In the genomic region with DNA sequence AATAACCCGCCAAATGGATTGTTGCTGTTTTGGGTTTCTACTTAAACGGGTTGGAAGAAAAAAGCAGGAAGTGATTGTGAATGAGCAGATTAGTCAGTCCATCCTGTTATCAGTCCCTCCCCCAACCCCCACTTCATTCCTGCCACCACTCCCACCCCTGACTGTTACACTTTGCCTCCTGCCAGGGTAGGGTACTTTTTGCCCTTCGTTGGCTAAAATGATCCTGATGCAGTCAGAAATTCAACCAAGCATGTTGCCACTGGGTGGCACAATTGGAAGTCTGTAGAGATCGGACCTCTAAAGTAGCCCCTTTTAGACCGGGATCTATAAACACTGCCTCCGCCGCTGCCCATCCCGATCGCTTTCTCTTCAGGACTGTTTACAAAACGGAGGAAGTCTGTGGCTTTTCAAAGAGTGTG, we compare ENCODE assay signal across 8 mouse cellular contexts.
DNase-seq lines count a peak whose midpoint lies in the region; ATAC-seq and TF ChIP-seq lines count a peak whose summit lies in the region.

No protein-coding gene starts in this region.

- H3K4me2 ChIP-seq in lung, embryonic 14.5 days, result peak overlapping the region; percentile 54
- H3K4me2 ChIP-seq in embryonic facial prominence, embryonic 11.5 days (ENCODE audit: low read depth, low read length), result peak overlapping the region; percentile 16; the same call in 1 of the 2 replicates
- peak overlapping the region; percentile 41 for H3K4me2 ChIP-seq in hindbrain, embryonic 12.5 days (replicated peaks)
- H3K4me2 ChIP-seq in midbrain, embryonic 11.5 days, result peak overlapping the region; percentile 26; the same call in 1 of the 2 replicates

- TF ChIP-seq CTCF in lung, embryonic 14.5 days (IDR thresholded peaks at IDR 0.05; ENCODE audit: low read depth), result peak; percentile 75
- TF ChIP-seq CTCF in lung, adult 2 months (IDR thresholded peaks at IDR 0.05; ENCODE audit: insufficient read depth, low read length), result no peak

- 5% methylated on average over 10 of the region's 10 CpGs for WGBS in lung, embryonic 14.5 days
- WGBS in lung, adult 2 months, result 9% methylated on average over 10 of the region's 10 CpGs
- 8% methylated on average over 10 of the region's 10 CpGs for WGBS in embryonic facial prominence, embryonic 11.5 days
- WGBS in hindbrain, embryonic 12.5 days, result 14% methylated on average over 10 of the region's 10 CpGs
- 14% methylated on average over 10 of the region's 10 CpGs for WGBS in midbrain, embryonic 11.5 days

- H3K27ac ChIP-seq in lung, embryonic 14.5 days (ENCODE audit: low read depth), result no peak overlapping the region
- H3K27ac ChIP-seq in embryonic facial prominence, embryonic 11.5 days (replicated peaks; ENCODE audit: low read depth, low read length), result no peak overlapping the region
- no peak overlapping the region for H3K27ac ChIP-seq in hindbrain, embryonic 12.5 days
- H3K27ac ChIP-seq in midbrain, embryonic 11.5 days (ENCODE audit: low read depth, low read length), result no peak overlapping the region

- H3K4me3 ChIP-seq in lung, embryonic 14.5 days (ENCODE audit: low read depth, low read length), result peak overlapping the region; percentile 19; the same call in 1 of the 2 replicates
- no peak overlapping the region for H3K4me3 ChIP-seq in lung, adult 2 months (replicated peaks; ENCODE audit: extremely low read depth, low read depth, low read length)
- 0 out of 2 replicates have a peak overlapping the region, but pooled peaks have one; percentile 1 for H3K4me3 ChIP-seq in embryonic facial prominence, embryonic 11.5 days (ENCODE audit: low read depth, low read length)
- H3K4me3 ChIP-seq in hindbrain, embryonic 12.5 days, result 0 out of 2 replicates have a peak overlapping the region, but pooled peaks have one; percentile 10
- H3K4me3 ChIP-seq in midbrain, embryonic 11.5 days (ENCODE audit: low read depth, low read length), result no peak overlapping the region

- H3K9ac ChIP-seq in lung, embryonic 14.5 days, result no peak overlapping the region
- H3K9ac ChIP-seq in embryonic facial prominence, embryonic 11.5 days (replicated peaks; ENCODE audit: low read length), result no peak overlapping the region
- H3K9ac ChIP-seq in hindbrain, embryonic 12.5 days, result no peak overlapping the region
- no peak overlapping the region for H3K9ac ChIP-seq in midbrain, embryonic 11.5 days (ENCODE audit: low read length)

- H3K4me1 ChIP-seq in lung, embryonic 14.5 days (ENCODE audit: insufficient read depth), result no peaks in the 10 kb centered on the region
- 0 out of 2 replicates have a peak, but pooled peaks cover 2% of the 10 kb centered on the region for H3K4me1 ChIP-seq in lung, adult 2 months (ENCODE audit: control insufficient read depth, insufficient read depth, low read length)
- H3K4me1 ChIP-seq in embryonic facial prominence, embryonic 11.5 days (ENCODE audit: control insufficient read depth, insufficient read depth, low read length), result no peaks in the 10 kb centered on the region
- H3K4me1 ChIP-seq in hindbrain, embryonic 12.5 days, result 0 out of 2 replicates have a peak, but pooled peaks cover 4% of the 10 kb centered on the region
- peaks cover 3% of the 10 kb centered on the region; the same call in 1 of the 2 replicates for H3K4me1 ChIP-seq in midbrain, embryonic 11.5 days (ENCODE audit: control insufficient read depth, insufficient read depth, low read length)

- no peak for TF ChIP-seq POLR2A in lung, adult 2 months (IDR thresholded peaks at IDR 0.05; ENCODE audit: borderline replicate concordance, extremely low read depth, low read depth, low read length)

- no peaks in the 10 kb centered on the region for H3K27me3 ChIP-seq in lung, embryonic 14.5 days (ENCODE audit: insufficient read depth, low read length)
- H3K27me3 ChIP-seq in embryonic facial prominence, embryonic 11.5 days (ENCODE audit: control insufficient read depth, insufficient read depth, low read length), result no peaks in the 10 kb centered on the region
- no peaks in the 10 kb centered on the region for H3K27me3 ChIP-seq in hindbrain, embryonic 12.5 days
- no peaks in the 10 kb centered on the region for H3K27me3 ChIP-seq in midbrain, embryonic 11.5 days (ENCODE audit: control insufficient read depth, insufficient read depth, low read length)

- intact Hi-C loops in left cerebral cortex, postnatal 36 days (cut with DNase I), result loop anchor here (10.0 kb wide), 1 partner anchor 560 kb away; no protein-coding TSS in a partner anchor

- no peak for ATAC-seq in lung, embryonic 14.5 days (ENCODE audit: insufficient read depth)
- ATAC-seq in embryonic facial prominence, embryonic 11.5 days (replicated peaks; ENCODE audit: insufficient number of reproducible peaks, low FRiP score, low TSS enrichment, low read depth), result no peak
- ATAC-seq in hindbrain, embryonic 12.5 days (ENCODE audit: low FRiP score), result no peak
- ATAC-seq in midbrain, embryonic 11.5 days (ENCODE audit: low FRiP score), result no peak
- ATAC-seq in inflammation-experienced regulatory T-cells, adult 6 months, result no peak

- no peaks in the 10 kb centered on the region for H3K36me3 ChIP-seq in lung, embryonic 14.5 days (ENCODE audit: insufficient read depth)
- no peaks in the 10 kb centered on the region for H3K36me3 ChIP-seq in embryonic facial prominence, embryonic 11.5 days (replicated peaks; ENCODE audit: control insufficient read depth, insufficient read depth, low read depth, low read length)
- H3K36me3 ChIP-seq in hindbrain, embryonic 12.5 days, result no peaks in the 10 kb centered on the region
- H3K36me3 ChIP-seq in midbrain, embryonic 11.5 days (ENCODE audit: control insufficient read depth, insufficient read depth, low read length), result no peaks in the 10 kb centered on the region

- no peaks in the 10 kb centered on the region for H3K9me3 ChIP-seq in lung, embryonic 14.5 days (ENCODE audit: low read depth, low read length)
- H3K9me3 ChIP-seq in embryonic facial prominence, embryonic 11.5 days (replicated peaks; ENCODE audit: control insufficient read depth, low read length), result no peaks in the 10 kb centered on the region
- no peaks in the 10 kb centered on the region for H3K9me3 ChIP-seq in hindbrain, embryonic 12.5 days (replicated peaks)
- H3K9me3 ChIP-seq in midbrain, embryonic 11.5 days (ENCODE audit: control insufficient read depth, low read length), result no peaks in the 10 kb centered on the region

- peak; percentile 90 for DNase-seq in lung, embryonic 14.5 days
- no peak for DNase-seq in lung, adult 2 months
- peak; percentile 84 for DNase-seq in embryonic facial prominence, embryonic 11.5 days (ENCODE audit: low spot score)
- peak; percentile 5 to 6 for DNase-seq in left cerebral cortex, postnatal 36 days (ENCODE audit: low spot score in 2 of 2)
- DNase-seq in midbrain, embryonic 11.5 days (ENCODE audit: low spot score, missing footprints), result peak; percentile 88
- DNase-seq in thymus, postnatal 0 days (ENCODE audit: low spot score), result no peak

Comparison
In these comparisons a context has a peak if more than half of its experiments do, and no peak if none do; other contexts are left out.
1. DNase-seq: peak in lung, embryonic 14.5 days (single experiment), embryonic facial prominence, embryonic 11.5 days (single experiment), left cerebral cortex, postnatal 36 days (2 of 2) and midbrain, embryonic 11.5 days (single experiment); none in lung, adult 2 months (single experiment) and thymus, postnatal 0 days (single experiment).
2. H3K4me3 ChIP-seq: peak in lung, embryonic 14.5 days (single experiment), embryonic facial prominence, embryonic 11.5 days (single experiment) and hindbrain, embryonic 12.5 days (single experiment); none in lung, adult 2 months (single experiment) and midbrain, embryonic 11.5 days (single experiment).
3. Peak in every context shown above with its lines, with median percentiles within 50 percentile points of each other: H3K4me2 ChIP-seq.